Mouse (Mus musculus): ENCODE measurements around the gene Brsk2.

GRCm38 (mm10) chr7:142040756-142041155 is 91.2 kb downstream of the Brsk2 start:
- no peak for TF ChIP-seq CTCF (IDR thresholded peaks at IDR 0.05; ENCODE audit: borderline replicate concordance, insufficient read depth, low read depth, low read length)
- TF ChIP-seq POLR2A (IDR thresholded peaks at IDR 0.05; ENCODE audit: borderline replicate concordance, insufficient read depth, low read length): no peak

Measured in cerebellum, adult 2 months (tissue).